Mouse (Mus musculus): ENCODE data around the gene Ccl20.

DNA sequence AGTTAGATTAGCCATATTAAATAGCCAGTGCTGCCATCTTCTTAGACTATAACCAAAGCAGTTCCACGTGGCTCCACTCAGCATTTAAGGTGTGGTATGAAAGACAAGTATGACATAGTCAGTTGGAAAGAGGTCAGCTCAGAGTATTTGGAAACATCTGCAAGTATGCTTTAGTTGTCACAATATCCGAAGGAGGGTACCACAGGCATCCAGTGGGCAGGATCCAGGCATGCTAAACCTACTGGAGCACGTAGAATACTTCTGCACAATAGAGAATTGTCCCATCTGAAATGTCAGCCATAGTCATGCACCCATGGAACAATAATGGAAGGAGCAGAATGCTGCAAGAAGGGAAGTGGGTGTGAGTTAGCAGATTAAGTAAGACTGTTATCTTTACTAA, 3.7 kb downstream of the Ccl20 start:
- TF ChIP-seq CTCF (IDR thresholded peaks at IDR 0.05; ENCODE audit: extremely low read depth, insufficient read depth, insufficient read length, insufficient replicate concordance), result no peak
- no peak for TF ChIP-seq POLR2A (IDR thresholded peaks at IDR 0.05; ENCODE audit: low read depth, low read length)
